Mouse (Mus musculus): ENCODE data around the gene Dgcr2.

GRCm38 (mm10) chr16:17929631-17930030, 31.3 kb upstream of the Dgcr2 start:
- TF ChIP-seq POLR2A (IDR thresholded peaks at IDR 0.05; ENCODE audit: extremely low read depth, insufficient read depth, low read length) (no peak), CTCF (IDR thresholded peaks at IDR 0.05; ENCODE audit: low read depth, low read length) (no peak)
